19 mouse cellular contexts compared by ENCODE assay signal in genomic region chr13:92972891-92973290, GRCm38 (mm10).
A peak's percentile ranks its signal among the peaks of the same experiment; 100 is the strongest.
DNase-seq lines count a peak whose midpoint lies in the region; ATAC-seq and TF ChIP-seq lines count a peak whose summit lies in the region.
"Had no signal": no experiment of that assay in that cellular context is flagged by ENCODE, and none has a peak within 500 bp of the region (broad histone marks: within the 10 kb centered on the region; RNA-seq: fewer than 3 reads in every experiment).

No protein-coding gene starts in this region.

- H3K4me1 ChIP-seq in forebrain, embryonic 15.5 days: no peaks in the 10 kb centered on the region
- no peaks in the 10 kb centered on the region for H3K4me1 ChIP-seq in forebrain, embryonic 16.5 days (replicated peaks; ENCODE audit: control insufficient read depth, insufficient read depth, low read length)
- H3K4me1 ChIP-seq: embryonic facial prominence, embryonic 12.5 days; forebrain, embryonic 13.5 days had no signal

- H3K9me3 ChIP-seq in forebrain, embryonic 15.5 days: no peaks in the 10 kb centered on the region
- H3K9me3 ChIP-seq in forebrain, embryonic 16.5 days (ENCODE audit: control insufficient read depth, low read length): no peaks in the 10 kb centered on the region
- H3K9me3 ChIP-seq: embryonic facial prominence, embryonic 10.5 days; embryonic facial prominence, embryonic 12.5 days; forebrain, embryonic 13.5 days had no signal

- TF ChIP-seq CTCF in brain, embryonic 14.5 days (IDR thresholded peaks at IDR 0.05; ENCODE audit: borderline replicate concordance, extremely low read depth, insufficient read depth, insufficient read length): no peak

- H3K4me2 ChIP-seq in forebrain, embryonic 15.5 days (replicated peaks): no peak overlapping the region
- H3K4me2 ChIP-seq in forebrain, embryonic 16.5 days (ENCODE audit: low read length): no peak overlapping the region
- H3K4me2 ChIP-seq: embryonic facial prominence, embryonic 12.5 days; forebrain, embryonic 13.5 days had no signal

- H3K27me3 ChIP-seq in forebrain, embryonic 15.5 days: no peaks in the 10 kb centered on the region
- no peaks in the 10 kb centered on the region for H3K27me3 ChIP-seq in forebrain, embryonic 16.5 days (replicated peaks; ENCODE audit: control insufficient read depth, insufficient read depth, low read length)
- H3K27me3 ChIP-seq: embryonic facial prominence, embryonic 12.5 days; forebrain, embryonic 13.5 days had no signal

- peak; percentile 64 for DNase-seq in Muller cell, postnatal 12 days (ENCODE audit: inconsistent ontology term)
- DNase-seq in brain, embryonic 14.5 days (ENCODE audit: low read depth): peak; percentile 53
- DNase-seq in cerebellum, postnatal 10 days: no peak
- DNase-seq in kidney, adult 9 months: no peak
- DNase-seq: adrenal gland, adult 8-10 months; adrenal gland, postnatal 14 days; adrenal gland, postnatal 36 days; cerebellum, adult 11 months; cerebellum, adult 18-20 months; cerebellum, adult 8-10 months; cerebellum, adult 9-11 months; cerebellum, postnatal 25 days had no signal

- no peak overlapping the region for H3K27ac ChIP-seq in forebrain, embryonic 15.5 days (replicated peaks)
- H3K27ac ChIP-seq in forebrain, embryonic 16.5 days (ENCODE audit: low read length): no peak overlapping the region
- H3K27ac ChIP-seq: embryonic facial prominence, embryonic 10.5 days; embryonic facial prominence, embryonic 12.5 days; forebrain, embryonic 13.5 days had no signal

- H3K9ac ChIP-seq in forebrain, embryonic 15.5 days (replicated peaks): no peak overlapping the region
- no peak overlapping the region for H3K9ac ChIP-seq in forebrain, embryonic 16.5 days (replicated peaks; ENCODE audit: low read depth, low read length)
- H3K9ac ChIP-seq: embryonic facial prominence, embryonic 12.5 days; forebrain, embryonic 13.5 days had no signal

- no peaks in the 10 kb centered on the region for H3K36me3 ChIP-seq in forebrain, embryonic 15.5 days
- H3K36me3 ChIP-seq in forebrain, embryonic 16.5 days (ENCODE audit: control insufficient read depth, insufficient read depth): no peaks in the 10 kb centered on the region
- H3K36me3 ChIP-seq: embryonic facial prominence, embryonic 10.5 days; embryonic facial prominence, embryonic 12.5 days had no signal

- H3K4me3 ChIP-seq in forebrain, embryonic 15.5 days: no peak overlapping the region
- H3K4me3 ChIP-seq in forebrain, embryonic 16.5 days (replicated peaks; ENCODE audit: low read length): no peak overlapping the region
- H3K4me3 ChIP-seq: embryonic facial prominence, embryonic 10.5 days; embryonic facial prominence, embryonic 12.5 days; forebrain, embryonic 13.5 days had no signal

- 51% methylated on average over 5 of the region's 5 CpGs for WGBS in forebrain, embryonic 15.5 days
- 53% methylated on average over 5 of the region's 5 CpGs for WGBS in forebrain, embryonic 16.5 days

- no peak for TF ChIP-seq POLR2A in brain, embryonic 14.5 days (IDR thresholded peaks at IDR 0.05; ENCODE audit: borderline replicate concordance, extremely low read depth, insufficient read depth, insufficient read length, poor library complexity, severe bottlenecking)

- 0 out of 2 replicates have a peak, but pooled peaks have one; percentile 46 for ATAC-seq in forebrain, embryonic 15.5 days (replicated peaks)
- ATAC-seq in forebrain, embryonic 16.5 days: no peak
- ATAC-seq: activated CD4-positive, CD25-positive, alpha-beta regulatory T cell, adult 4 months; forebrain, embryonic 13.5 days; Patski had no signal

Comparison
In these comparisons a context has a peak if more than half of its experiments do, and no peak if none do; other contexts are left out.
1. DNase-seq: peak in Muller cell, postnatal 12 days (single experiment) and brain, embryonic 14.5 days (single experiment); none in cerebellum, postnatal 10 days (0 of 2) and kidney, adult 9 months (single experiment).